Mouse (Mus musculus) kidney, adult 11 months (tissue): ENCODE measurements around the gene Hmmr.
"Not testable (repeated sequence)": the region's sequence is repeated elsewhere in the genome, so short reads cannot be mapped to it uniquely, and the experiment has no call there.

Experiments
- DNase-seq: peaks from one replicate; pipeline ENCODE4 v3.0.0; 2022

The Hmmr gene

GRCm38 (mm10) chr11:40733339-40734174, at the start of gene Hmmr, which contains the start of gene Nudcd2:
Hmmr (minus strand) TSS chr11:40733422.
Nudcd2 (plus strand) TSS chr11:40733667.
- DNase-seq = peak; percentile 97

DNA sequence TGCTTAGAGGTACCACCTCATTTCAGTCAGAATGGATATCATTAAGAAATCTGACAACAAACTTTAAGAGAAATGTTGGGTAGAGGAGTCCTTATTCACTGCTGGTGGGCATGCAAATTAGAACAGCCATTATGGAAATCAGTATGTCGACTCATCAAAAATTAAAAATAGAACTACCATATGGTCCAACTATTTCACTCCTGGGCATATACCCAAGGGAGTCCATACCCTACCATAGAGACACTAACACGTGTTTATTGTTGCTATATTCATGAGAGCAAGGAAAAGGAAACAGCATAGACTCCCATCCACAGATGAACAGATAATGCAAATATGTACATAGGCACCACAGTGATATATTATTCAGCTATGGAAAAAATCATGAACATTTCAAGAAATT, 48.6 kb upstream of the Hmmr start:
- DNase-seq = no peak

DNA sequence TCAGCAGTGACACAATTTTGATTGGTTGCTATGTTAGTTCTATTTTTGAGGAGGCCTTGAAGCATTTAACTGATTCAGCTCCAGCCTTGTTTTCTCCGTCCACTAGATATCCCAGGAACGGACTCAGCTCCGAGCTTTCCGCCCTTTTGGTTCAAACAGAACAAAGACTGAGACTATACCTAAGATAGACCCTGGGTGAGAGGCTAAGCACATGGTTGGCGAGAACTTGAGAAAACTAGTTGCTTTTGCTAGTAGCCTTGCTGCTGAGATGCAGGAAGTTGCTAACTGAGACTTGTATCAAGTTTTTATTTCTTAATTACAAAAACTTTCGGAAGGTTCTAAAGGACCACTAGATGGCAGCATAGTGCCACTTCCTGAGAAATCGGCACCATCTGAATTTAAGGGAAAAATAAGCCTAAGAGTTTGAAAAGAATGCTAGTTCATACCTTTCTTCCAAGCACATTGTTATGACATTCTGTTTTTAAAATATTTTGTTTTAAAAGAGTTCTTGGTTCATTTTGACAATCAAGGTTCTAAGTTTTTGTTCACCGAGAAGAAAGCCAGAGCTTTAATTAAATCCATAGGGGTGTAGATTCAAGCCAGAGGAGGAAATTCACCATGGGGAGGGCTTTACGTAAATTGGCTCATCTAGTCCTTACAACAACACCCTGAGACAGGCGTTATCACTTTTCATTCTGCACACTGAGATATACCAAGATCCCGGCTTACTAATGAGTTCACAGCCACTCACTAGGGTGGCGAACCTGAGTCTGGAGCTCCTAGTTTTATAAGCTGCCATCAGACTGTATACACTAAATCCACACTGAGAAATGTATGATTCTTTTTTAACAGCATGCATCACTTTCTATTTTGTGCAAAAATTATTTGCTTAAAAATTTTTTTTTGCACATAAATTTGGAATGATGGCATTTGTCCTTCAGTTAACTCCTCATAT, 42.4 kb upstream of the Hmmr start:
- no peak for DNase-seq

GRCm38 (mm10) chr11:40764690-40765089, 31.5 kb upstream of the Hmmr start:
- no peak for DNase-seq

DNA sequence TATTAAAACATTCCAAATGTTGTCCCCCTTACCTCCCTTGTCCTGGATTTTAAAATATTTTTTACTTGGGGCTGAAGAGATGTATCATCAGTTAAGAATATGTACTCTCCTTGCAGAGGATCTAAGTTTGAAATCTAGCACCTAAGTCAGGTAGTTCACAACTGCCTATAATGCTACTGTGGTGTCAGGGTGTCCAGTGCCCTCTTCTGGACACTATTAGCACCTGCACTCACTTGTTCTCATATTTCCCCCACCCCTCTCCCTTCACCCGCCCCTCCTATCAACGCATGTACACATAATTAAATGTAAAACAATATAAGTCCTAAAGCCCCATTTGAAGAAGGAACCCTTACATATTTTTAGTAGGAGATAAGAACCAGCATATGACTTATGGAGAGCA, 30.2 kb upstream of the Hmmr start:
- DNase-seq = no peak

- no peak for DNase-seq
These were observed 26.7 kb upstream of the Hmmr start for GRCm38 (mm10) chr11:40759896-40760295.

DNA sequence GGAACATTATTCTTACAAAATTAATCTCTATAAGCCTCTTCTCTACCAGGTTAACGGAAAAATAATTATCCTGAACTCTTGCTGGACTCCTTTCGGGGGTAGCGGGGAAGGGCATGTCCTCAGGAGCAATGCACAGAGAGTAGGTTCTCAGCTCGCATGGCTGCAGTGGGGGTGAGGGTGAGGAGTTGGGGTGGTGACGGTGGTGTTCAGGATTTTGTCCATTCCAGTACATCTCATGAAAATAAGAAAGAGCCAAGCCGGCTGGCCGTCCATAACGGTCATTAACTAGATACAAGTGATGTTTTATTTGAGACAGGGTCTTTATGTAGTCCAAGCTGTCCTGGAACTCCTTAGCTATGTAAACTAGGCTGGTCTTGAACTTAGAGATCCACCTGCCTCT, 22.7 kb upstream of the Hmmr start:
- DNase-seq = no peak

DNA sequence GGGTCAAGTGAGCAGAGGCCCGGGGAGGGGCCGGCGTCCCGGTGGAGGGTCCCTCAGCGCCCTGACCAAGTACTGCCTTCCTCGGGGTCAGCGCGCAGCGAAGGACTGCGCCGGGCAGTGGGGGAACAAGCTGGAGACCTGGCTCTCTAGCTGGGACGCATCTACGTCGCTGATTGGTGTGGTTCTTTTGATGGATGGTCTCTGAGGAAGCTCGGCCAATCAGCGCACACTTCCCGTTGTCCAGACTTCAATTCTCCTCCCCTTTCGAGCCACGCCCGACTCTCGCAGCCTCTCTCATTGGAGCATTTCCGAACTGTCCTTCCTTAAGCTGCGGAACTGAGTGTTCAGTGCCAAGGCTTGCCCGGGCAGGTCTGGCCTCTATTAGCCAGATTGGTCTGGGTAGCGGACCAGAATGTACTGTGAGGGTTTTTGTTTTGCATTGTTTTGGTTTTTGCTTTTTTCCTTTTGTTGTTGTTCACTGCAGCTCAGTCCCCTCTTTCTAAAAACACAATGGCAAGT, 21.9 kb upstream of the Hmmr start, which contains the start of gene Ccng1:
TSS of gene Ccng1 (minus strand) at position 203 of the 519 bp plus-strand sequence.
- peak; percentile 97 for DNase-seq

DNA sequence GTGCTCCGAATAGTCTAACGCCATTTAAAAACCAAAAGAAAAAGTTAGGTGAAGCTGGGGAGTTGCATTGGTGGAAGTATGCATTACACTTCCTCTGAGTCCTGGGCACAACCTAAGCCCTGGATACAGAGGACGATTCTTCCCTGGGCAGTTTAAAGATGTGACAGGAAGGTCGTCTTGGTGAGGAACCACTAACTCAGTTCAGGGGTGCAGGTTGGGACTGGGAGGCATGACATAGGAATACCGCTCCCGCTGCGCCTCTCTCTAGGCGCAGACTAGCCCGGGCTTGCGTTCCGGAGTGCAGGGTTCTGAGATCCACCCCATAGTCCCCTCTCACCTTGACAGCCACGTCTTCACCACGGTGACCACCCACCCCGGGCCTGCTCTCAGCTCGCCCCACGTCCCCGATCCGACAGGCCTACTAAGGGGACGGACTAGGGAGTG, 21.5 kb upstream of the Hmmr start:
- DNase-seq = no peak

GRCm38 (mm10) chr11:40753836-40754235, 20.6 kb upstream of the Hmmr start:
- no peak for DNase-seq

- DNase-seq = no peak
These were observed 14.5 kb upstream of the Hmmr start for GRCm38 (mm10) chr11:40747716-40748115.

DNA sequence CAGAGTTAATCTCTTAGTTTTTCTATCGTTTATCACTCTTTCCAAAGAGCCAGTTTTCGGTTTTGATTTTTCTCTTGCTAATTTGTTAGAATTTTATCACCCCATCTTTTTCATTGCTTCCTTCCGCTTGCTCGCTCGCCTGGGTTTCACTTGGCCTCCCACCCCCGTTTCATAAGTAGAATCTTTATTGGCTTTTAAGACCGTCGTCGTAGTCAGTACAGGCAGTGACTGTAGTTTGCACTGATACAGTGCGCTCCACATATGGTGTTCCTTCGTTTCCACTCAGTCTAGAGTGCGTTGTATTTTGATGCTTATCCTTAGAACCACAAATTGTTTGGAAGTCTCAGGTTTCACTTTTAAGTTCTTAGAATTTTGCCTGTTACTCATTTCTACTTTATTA, 13.1 kb upstream of the Hmmr start:
- DNase-seq = no peak

- DNase-seq = no peak
These were observed 11.1 kb upstream of the Hmmr start for GRCm38 (mm10) chr11:40744348-40744747.

GRCm38 (mm10) chr11:40741605-40742262, 8.5 kb upstream of the Hmmr start:
- no peak for DNase-seq

- DNase-seq = no peak
These were observed 4.1 kb upstream of the Hmmr start for GRCm38 (mm10) chr11:40737369-40737768.

- no peak for DNase-seq
These were observed 1.1 kb upstream of the Hmmr start for GRCm38 (mm10) chr11:40734251-40734752.

DNA sequence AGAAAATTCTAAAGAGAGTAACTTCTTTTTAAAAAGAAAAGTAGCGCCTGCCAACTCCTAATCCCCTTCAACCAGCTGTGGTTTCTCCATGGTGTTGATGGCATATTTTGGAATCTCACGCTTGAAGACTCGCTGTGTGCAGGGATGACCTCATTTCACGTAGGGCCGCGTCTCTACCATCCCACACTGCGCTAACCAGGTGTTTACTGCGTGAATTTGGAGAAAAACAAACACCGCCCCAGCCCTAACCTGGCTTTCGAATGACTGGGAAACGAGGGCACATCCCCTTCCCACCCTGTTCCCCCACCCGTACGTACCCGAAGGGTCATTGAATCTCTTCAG, 254 bp downstream of the Hmmr start:
- DNase-seq = no peak

DNA sequence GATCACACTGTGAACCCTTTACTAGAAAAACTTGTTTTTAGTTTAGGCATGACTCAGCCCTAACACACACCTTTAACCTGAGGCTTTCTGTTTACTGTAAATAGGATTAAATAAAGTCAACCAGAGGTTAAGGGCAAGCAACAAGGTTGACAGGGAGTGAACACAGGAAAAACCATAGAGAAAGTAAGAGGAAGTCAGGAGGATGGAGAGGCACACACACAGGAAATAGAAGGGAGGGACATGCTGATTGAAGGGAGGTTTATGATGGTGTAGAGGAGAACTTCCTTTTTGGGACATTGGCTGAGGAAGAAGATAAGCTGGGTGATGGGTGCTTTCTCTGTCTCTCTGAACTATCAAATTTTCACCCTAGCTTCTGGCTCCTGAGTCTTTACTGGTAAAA, 14.9 kb downstream of the Hmmr start:
- no peak for DNase-seq

GRCm38 (mm10) chr11:40715524-40715923, 17.7 kb downstream of the Hmmr start:
- no peak for DNase-seq

DNA sequence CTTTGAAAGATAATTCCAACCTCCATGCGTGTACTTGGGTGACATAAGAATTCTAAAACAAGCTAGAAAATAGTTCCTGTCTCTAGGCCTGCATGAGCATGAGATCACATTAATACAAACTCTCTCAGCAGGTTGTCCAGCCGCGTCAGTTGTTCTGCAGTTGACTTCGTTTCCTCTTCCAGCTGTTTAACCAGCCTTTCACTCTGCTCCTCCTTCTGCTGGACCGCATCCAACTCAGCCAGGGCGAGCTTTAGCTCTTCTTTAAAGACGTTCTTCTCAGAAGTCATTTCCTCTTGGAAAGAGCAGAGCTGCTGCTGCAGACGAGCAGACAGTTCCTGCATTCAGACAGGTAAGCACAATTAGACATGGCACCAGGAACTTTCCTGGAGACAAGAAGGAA, 19.4 kb downstream of the Hmmr start:
- DNase-seq = no peak

GRCm38 (mm10) chr11:40709899-40710298, 23.3 kb downstream of the Hmmr start:
- DNase-seq = not testable (repeated sequence)

DNA sequence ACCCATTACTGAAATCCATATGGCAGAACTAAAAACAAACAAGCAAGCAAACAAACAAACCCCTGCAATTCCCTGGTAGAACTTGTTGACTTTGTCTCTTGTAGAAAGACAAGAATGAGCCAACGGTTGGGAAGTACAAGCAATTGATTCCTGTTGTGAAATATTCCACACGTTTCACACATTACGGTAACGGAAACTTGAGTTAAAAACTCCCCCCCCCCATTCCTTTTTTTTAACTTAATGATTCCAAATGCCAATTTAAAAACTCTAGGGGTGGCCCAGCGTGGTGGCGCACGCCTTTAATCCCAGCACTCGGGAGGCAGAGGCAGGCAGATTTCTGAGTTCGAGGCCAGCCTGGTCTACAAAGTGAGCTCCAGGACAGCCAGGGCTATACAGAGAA, 38.1 kb downstream of the Hmmr start, which contains the start of gene Mat2b:
TSS of gene Mat2b (minus strand) at position 101 of the 400 bp plus-strand sequence.
- no peak for DNase-seq
